Mouse (Mus musculus) CH12.LX (cell line): ENCODE measurements at regions not wholly inside any gene's neighbourhood (a gene's known extent, or its start where the extent isn't known, plus 50 kb on each side); places are given as distances from the start of the nearest gene placed in this dataset.

Experiments
- DNase-seq: peaks from one replicate; pipeline ENCODE4 v3.0.0-alpha.2; 2013; ENCODE audit errors: extremely low read depth
- H3K27ac ChIP-seq: 2 replicates; pipeline ENCODE4 v1.5.1; 2012; ENCODE audit warnings: low read depth, mild to moderate bottlenecking, control low read depth, moderate library complexity; ENCODE audit not compliant: insufficient read depth
- H3K27me3 ChIP-seq: replicated peaks from 2 replicates; pipeline ENCODE3; 2012; ENCODE audit warnings: inconsistent platforms
- H3K36me3 ChIP-seq, 2 experiments: replicated peaks in 1 of 2; 2 replicates each; pipeline versions ENCODE3 to v1.6.1; 2012; ENCODE audit warnings: inconsistent platforms in 1 of 2, low read length in 1 of 2, mild to moderate bottlenecking in 1 of 2, mixed read lengths in 1 of 2, moderate library complexity in 1 of 2; ENCODE audit not compliant: control insufficient read depth in 1 of 2, insufficient read depth in 1 of 2
- H3K4me1 ChIP-seq, 2 experiments: 2 replicates each; pipeline ENCODE4 v1.6.1; 2012; ENCODE audit warnings: inconsistent platforms in 1 of 2, moderate library complexity in 1 of 2; ENCODE audit not compliant: insufficient read depth in 2 of 2, control insufficient read depth in 1 of 2
- H3K4me2 ChIP-seq: 2 replicates; pipeline ENCODE4 v1.6.1; 2012; ENCODE audit warnings: low read depth, mild to moderate bottlenecking, control low read depth; ENCODE audit not compliant: poor library complexity, insufficient read depth, severe bottlenecking
- H3K4me3 ChIP-seq, 3 experiments: fragments of 150-350 bp in 1 of 3; sonication (generic) in 1 of 3; replicated peaks in 1 of 3; 2 replicates each; pipeline versions ENCODE3 to v1.5.1; 2011 to 2012; ENCODE audit warnings: low read depth in 2 of 3, low read length in 2 of 3, mild to moderate bottlenecking in 2 of 3, moderate library complexity in 2 of 3, control low read depth in 1 of 3, improper control_type of control experiment in 1 of 3, inconsistent platforms in 1 of 3, mixed read lengths in 1 of 3; ENCODE audit not compliant: poor library complexity in 1 of 3
- H3K79me2 ChIP-seq: replicated peaks from 2 replicates; pipeline ENCODE4 v1.6.1; 2012; ENCODE audit warnings: mild to moderate bottlenecking, moderate library complexity; ENCODE audit not compliant: control insufficient read depth, poor library complexity, insufficient read depth, severe bottlenecking; ENCODE audit errors: extremely low read depth
- H3K9ac ChIP-seq: 2 replicates; pipeline ENCODE4 v1.6.1; 2012; ENCODE audit warnings: low read depth, mild to moderate bottlenecking, control low read depth, moderate library complexity; ENCODE audit not compliant: insufficient read depth
- H3K9me3 ChIP-seq: replicated peaks from 2 replicates; pipeline ENCODE3; 2012; ENCODE audit warnings: low read length, inconsistent platforms, mixed read lengths
- BHLHE40 ChIP-seq: IDR thresholded peaks from 2 replicates; pipeline ENCODE4 v1.6.1; 2011; ENCODE audit warnings: mild to moderate bottlenecking, low read depth, low read length, improper control_type of control experiment
- CHD2 ChIP-seq: IDR thresholded peaks from 2 replicates; pipeline ENCODE4 v1.6.1; 2011; ENCODE audit warnings: low read length, improper control_type of control experiment
- CTCF ChIP-seq, 2 experiments: IDR thresholded peaks in 1 of 2; conservative IDR thresholded peaks in 1 of 2; 2 replicates each; pipeline ENCODE4 v1.5.1; 2011 to 2012; ENCODE audit warnings: low read depth in 2 of 2, low read length in 2 of 2, improper control_type of control experiment in 1 of 2, inconsistent platforms in 1 of 2, mild to moderate bottlenecking in 1 of 2, moderate library complexity in 1 of 2
- E2F4 ChIP-seq: IDR thresholded peaks from 2 replicates; pipeline ENCODE4 v1.6.1; 2011; ENCODE audit warnings: low read depth, low read length, improper control_type of control experiment; ENCODE audit not compliant: insufficient replicate concordance
- EP300 ChIP-seq: IDR thresholded peaks from 2 replicates; pipeline ENCODE4 v1.6.1; 2011; ENCODE audit warnings: low read length, improper control_type of control experiment
- ETS1 ChIP-seq: conservative IDR thresholded peaks from 2 replicates; pipeline ENCODE4 v1.6.1; 2012; ENCODE audit warnings: low read depth, mild to moderate bottlenecking, inconsistent platforms, low read length, improper control_type of control experiment, moderate library complexity
- GABPA ChIP-seq: IDR thresholded peaks from 2 replicates; pipeline ENCODE4 v1.6.1; 2012; ENCODE audit warnings: low read depth, low read length, improper control_type of control experiment, inconsistent platforms; ENCODE audit not compliant: insufficient replicate concordance
- HCFC1 ChIP-seq: IDR thresholded peaks from 2 replicates; pipeline ENCODE4 v1.6.1; 2012; ENCODE audit warnings: low read depth, mild to moderate bottlenecking, inconsistent platforms, low read length, improper control_type of control experiment
- IRF4 ChIP-seq: IDR thresholded peaks from 2 replicates; pipeline ENCODE4 v1.6.1; 2014; ENCODE audit warnings: low read depth, mild to moderate bottlenecking, inconsistent platforms, low read length, improper control_type of control experiment
- JUND ChIP-seq: conservative IDR thresholded peaks from 2 replicates; pipeline ENCODE4 v1.6.1; 2011; ENCODE audit warnings: low read depth, low read length, improper control_type of control experiment
- MAFK ChIP-seq: IDR thresholded peaks from 2 replicates; pipeline ENCODE4 v1.6.1; 2011; ENCODE audit warnings: low read length, improper control_type of control experiment; ENCODE audit not compliant: insufficient replicate concordance
- MAZ ChIP-seq: IDR thresholded peaks from 2 replicates; pipeline ENCODE4 v1.6.1; 2012; ENCODE audit warnings: low read depth, mild to moderate bottlenecking, inconsistent platforms, low read length, improper control_type of control experiment, moderate library complexity
- MEF2A ChIP-seq: IDR thresholded peaks from 2 replicates; pipeline ENCODE4 v1.6.1; 2014; ENCODE audit warnings: low read depth, mild to moderate bottlenecking, inconsistent platforms, low read length, improper control_type of control experiment, borderline replicate concordance
- MXI1 ChIP-seq: IDR thresholded peaks from 2 replicates; pipeline ENCODE4 v1.6.1; 2011; ENCODE audit warnings: mild to moderate bottlenecking, low read depth, low read length, improper control_type of control experiment
- MYC ChIP-seq: IDR thresholded peaks from 2 replicates; pipeline ENCODE4 v1.6.1; 2011; ENCODE audit warnings: low read depth, mild to moderate bottlenecking, improper control_type of control experiment, low read length
- NRF1 ChIP-seq: IDR thresholded peaks from 2 replicates; pipeline ENCODE4 v1.6.1; 2014; ENCODE audit warnings: low read depth, mild to moderate bottlenecking, inconsistent platforms, low read length, improper control_type of control experiment, moderate library complexity
- PAX5 ChIP-seq: IDR thresholded peaks from 2 replicates; pipeline ENCODE4 v1.6.1; 2012; ENCODE audit warnings: low read length, inconsistent platforms, mixed read lengths
- POLR2A ChIP-seq: IDR thresholded peaks from 2 replicates; pipeline ENCODE4 v1.6.1; 2011; ENCODE audit warnings: low read depth, mild to moderate bottlenecking, improper control_type of control experiment, low read length
- POLR2AphosphoS2 ChIP-seq: IDR thresholded peaks from 2 replicates; pipeline ENCODE4 v1.6.1; 2011; ENCODE audit warnings: low read depth, low read length, improper control_type of control experiment
- RAD21 ChIP-seq: IDR thresholded peaks from 2 replicates; pipeline ENCODE4 v1.6.1; 2011; ENCODE audit warnings: low read depth, mild to moderate bottlenecking, low read length, improper control_type of control experiment, moderate library complexity
- SIN3A ChIP-seq: IDR thresholded peaks from 2 replicates; pipeline ENCODE4 v1.6.1; 2012; ENCODE audit warnings: low read length, improper control_type of control experiment, inconsistent platforms
- SMC3 ChIP-seq: IDR thresholded peaks from 2 replicates; pipeline ENCODE4 v1.6.1; 2011; ENCODE audit warnings: low read depth, low read length, improper control_type of control experiment
- TCF12 ChIP-seq: IDR thresholded peaks from 2 replicates; pipeline ENCODE4 v1.6.1; 2014; ENCODE audit warnings: low read depth, mild to moderate bottlenecking, inconsistent platforms, low read length, improper control_type of control experiment
- UBTF ChIP-seq: IDR thresholded peaks from 2 replicates; pipeline ENCODE4 v1.6.1; 2012; ENCODE audit warnings: low read depth, mild to moderate bottlenecking, inconsistent platforms, low read length, improper control_type of control experiment, moderate library complexity
- USF2 ChIP-seq: conservative IDR thresholded peaks from 2 replicates; pipeline ENCODE4 v1.6.1; 2011; ENCODE audit warnings: low read depth, low read length, improper control_type of control experiment
- ZKSCAN1 ChIP-seq: IDR thresholded peaks from 2 replicates; pipeline ENCODE4 v1.6.1; 2012; ENCODE audit warnings: low read depth, inconsistent platforms, low read length, improper control_type of control experiment, borderline replicate concordance
- ZNF384 ChIP-seq: IDR thresholded peaks from 2 replicates; pipeline ENCODE4 v1.6.1; 2012; ENCODE audit warnings: low read depth, low read length, improper control_type of control experiment, inconsistent platforms
- dilution Hi-C: fragments of 300-500 bp; cut with MboI; formaldehyde crosslinking; loops from 2 replicates; pipeline ENCODE4 v1.14.3; 2020; ENCODE audit warnings: low sequenced_read_pairs; ENCODE audit not compliant: extremely low pct_unique_long_range_greater_than_20kb, extremely low pct_ligation_motif_present
- in situ Hi-C: fragments of 300-500 bp; cut with MboI; formaldehyde crosslinking; loops from 3 replicates; pipeline ENCODE4 v1.14.3; 2019; ENCODE audit warnings: low sequenced_read_pairs, low pct_ligation_motif_present, low pct_unique_long_range_greater_than_20kb, mixed read lengths

DNA sequence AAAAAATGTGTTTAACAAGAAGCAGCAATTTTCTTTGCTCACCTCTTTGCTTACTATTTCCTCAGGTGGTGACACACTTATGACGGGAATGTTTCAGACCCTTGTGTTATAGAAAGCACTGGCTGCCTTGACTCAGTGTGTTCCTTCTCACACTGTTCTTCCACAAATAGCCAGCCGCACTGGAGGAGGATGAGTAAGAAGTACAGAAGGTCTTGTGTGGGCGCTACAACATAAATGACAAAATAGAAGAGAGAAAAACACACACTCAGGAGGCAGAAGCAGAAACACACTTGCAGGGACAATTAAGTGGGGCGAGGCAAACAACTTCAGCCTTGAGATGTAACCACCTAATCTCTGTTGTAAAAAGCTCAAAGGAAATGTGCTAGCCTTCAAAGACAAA is 292.2 kb upstream of the Pkn2 start:
- Histone ChIP-seq H3K9me3 (no peaks in the 10 kb centered on the region), H3K36me3 (no peaks in the 10 kb centered on the region), H3K4me2 (no peak overlapping the region), H3K9ac (no peak overlapping the region), H3K4me3 (no peak overlapping the region), H3K27me3 (no peaks in the 10 kb centered on the region), H3K79me2 (no peaks in the 10 kb centered on the region), H3K4me1 (no peaks in the 10 kb centered on the region), H3K27ac (no peak overlapping the region)
- no peak for DNase-seq
- in situ Hi-C loops = no loop called here
- dilution Hi-C loops = no loop called here
- TF ChIP-seq ZKSCAN1 (no peak), BHLHE40 (no peak), POLR2A (no peak), EP300 (no peak), IRF4 (no peak), HCFC1 (no peak), MEF2A (no peak), MAZ (no peak), GABPA (no peak), RAD21 (no peak), NRF1 (no peak), MXI1 (no peak), ZNF384 (no peak), USF2 (no peak), CTCF (conservative IDR thresholded peaks at IDR 0.05 in 1 of 2, IDR thresholded peaks at IDR 0.05 in 1 of 2; ENCODE audit: low read depth in 2 of 2, low read length in 2 of 2) (no peak), MAFK (no peak), TCF12 (no peak)

DNA sequence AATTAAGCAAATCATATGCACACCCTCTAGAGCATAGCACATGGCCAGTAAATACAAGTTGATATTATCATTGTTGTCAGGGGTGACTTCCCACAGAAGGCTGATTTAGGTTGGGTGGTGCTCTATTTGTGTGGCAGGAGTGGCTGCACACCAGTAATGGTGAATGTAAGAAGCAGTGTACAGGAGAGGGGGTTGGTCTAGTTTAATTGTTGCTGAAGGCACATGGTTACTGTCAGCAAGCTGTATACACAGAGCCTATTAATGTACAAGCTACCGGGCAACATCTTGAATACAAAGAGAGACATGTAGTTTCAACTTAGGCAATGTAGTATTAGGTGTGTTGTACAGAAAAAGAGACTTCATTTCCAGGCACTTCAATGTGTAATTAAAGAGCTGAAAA is 280.6 kb upstream of the Pkn2 start:
- Histone ChIP-seq H3K9ac (no peak overlapping the region), H3K4me2 (no peak overlapping the region), H3K9me3 (no peaks in the 10 kb centered on the region), H3K4me3 (no peak overlapping the region), H3K4me1 (peaks cover 4 to 10% of the 10 kb centered on the region in 2 experiments; a peak in 3 of 4 replicates), H3K27me3 (no peaks in the 10 kb centered on the region), H3K36me3 (no peaks in the 10 kb centered on the region), H3K79me2 (no peaks in the 10 kb centered on the region), H3K27ac (no peak overlapping the region)
- DNase-seq = no peak
- no peak for TF ChIP-seq ETS1
- no peak for TF ChIP-seq SIN3A
- no peak for TF ChIP-seq CHD2
- no peak for TF ChIP-seq POLR2AphosphoS2
- TF ChIP-seq GABPA = no peak
- TF ChIP-seq MEF2A = no peak
- no peak for TF ChIP-seq MAZ
- TF ChIP-seq EP300 = no peak
- TF ChIP-seq RAD21 = no peak
- no peak for TF ChIP-seq E2F4
- no peak for TF ChIP-seq MYC
- no peak for TF ChIP-seq ZKSCAN1
- no peak for TF ChIP-seq CTCF (conservative IDR thresholded peaks at IDR 0.05 in 1 of 2, IDR thresholded peaks at IDR 0.05 in 1 of 2; ENCODE audit: low read depth in 2 of 2, low read length in 2 of 2)
- TF ChIP-seq SMC3 = no peak
- no peak for TF ChIP-seq NRF1
- TF ChIP-seq MXI1 = no peak
- no peak for TF ChIP-seq PAX5
- TF ChIP-seq JUND = no peak
- TF ChIP-seq ZNF384 = no peak
- TF ChIP-seq UBTF = no peak
- dilution Hi-C loops (no loop called here), in situ Hi-C loops (no loop called here)
